Mouse (Mus musculus) midbrain, embryonic 11.5 days (tissue): ENCODE results near the gene Rilpl1. TPM values are rescaled to one million over a fixed set of nuclear protein-coding genes. Genes with fewer than 3 reads are reported as not detected.
"Not testable (repeated sequence)": the region's sequence is repeated elsewhere in the genome, so short reads cannot be mapped to it uniquely, and the experiment has no call there.

Source experiments
- ATAC-seq: fragments of 200-750 bp; cut with Nextera tagmentation; 2 replicates; pipeline ENCODE4 v1.8.0; 2017; ENCODE audit warnings: moderate TSS enrichment, moderate library complexity; ENCODE audit not compliant: low FRiP score
- DNase-seq: peaks from one replicate; pipeline ENCODE4 v3.0.0; 2015; ENCODE audit warnings: low spot score; ENCODE audit errors: missing footprints
- H3K27ac ChIP-seq: fragments of 300-500 bp; sonication (generic); 2 replicates; pipeline ENCODE4 v1.5.1; 2014; ENCODE audit warnings: low read depth, low read length
- H3K27me3 ChIP-seq: fragments of 300-500 bp; sonication (generic); 2 replicates; pipeline ENCODE4 v1.6.1; 2014; ENCODE audit warnings: mild to moderate bottlenecking, low read length, moderate library complexity, mixed read lengths; ENCODE audit not compliant: control insufficient read depth, insufficient read depth
- H3K36me3 ChIP-seq: fragments of 300-500 bp; sonication (generic); 2 replicates; pipeline ENCODE4 v1.6.1; 2014; ENCODE audit warnings: mild to moderate bottlenecking, low read length, moderate library complexity, mixed read lengths; ENCODE audit not compliant: control insufficient read depth, insufficient read depth
- H3K4me1 ChIP-seq: fragments of 300-500 bp; sonication (generic); 2 replicates; pipeline ENCODE4 v1.6.1; 2014; ENCODE audit warnings: low read length; ENCODE audit not compliant: control insufficient read depth, insufficient read depth
- H3K4me2 ChIP-seq: fragments of 300-500 bp; sonication (generic); 2 replicates; pipeline ENCODE4 v1.6.1; 2014; ENCODE audit warnings: mild to moderate bottlenecking, moderate library complexity
- H3K4me3 ChIP-seq: fragments of 300-500 bp; sonication (generic); 2 replicates; pipeline ENCODE4 v1.5.1; 2014; ENCODE audit warnings: low read depth, low read length
- H3K9ac ChIP-seq: fragments of 300-500 bp; sonication (generic); 2 replicates; pipeline ENCODE4 v1.6.1; 2014; ENCODE audit warnings: low read length
- H3K9me3 ChIP-seq: fragments of 300-500 bp; sonication (generic); 2 replicates; pipeline ENCODE4 v1.6.1; 2016; ENCODE audit warnings: low read length; ENCODE audit not compliant: control insufficient read depth
- WGBS: fragments of 180-500 bp; shearing (Covaris S2); extraction: QIAGEN DNeasy Blood & Tissue Kit; methylation state at CpG from one replicate; pipeline ENCODE4 v1.1.7; 2014; 5-methylcytosine and 5-hydroxymethylcytosine counted together
- polyA plus RNA-seq: library from polyadenylated mRNA; unstranded; fragments of >200 nt; fragmentation: Nextera tagmentation; extraction: Ambion mirVana; gene quantifications from 2 replicates; pipeline ENCODE4 v1.2.1, GENCODE M21; 2014

The Rilpl1 gene
- polyA plus RNA-seq, 1 experiment from 2014 or later: 21.7 TPM

DNA sequence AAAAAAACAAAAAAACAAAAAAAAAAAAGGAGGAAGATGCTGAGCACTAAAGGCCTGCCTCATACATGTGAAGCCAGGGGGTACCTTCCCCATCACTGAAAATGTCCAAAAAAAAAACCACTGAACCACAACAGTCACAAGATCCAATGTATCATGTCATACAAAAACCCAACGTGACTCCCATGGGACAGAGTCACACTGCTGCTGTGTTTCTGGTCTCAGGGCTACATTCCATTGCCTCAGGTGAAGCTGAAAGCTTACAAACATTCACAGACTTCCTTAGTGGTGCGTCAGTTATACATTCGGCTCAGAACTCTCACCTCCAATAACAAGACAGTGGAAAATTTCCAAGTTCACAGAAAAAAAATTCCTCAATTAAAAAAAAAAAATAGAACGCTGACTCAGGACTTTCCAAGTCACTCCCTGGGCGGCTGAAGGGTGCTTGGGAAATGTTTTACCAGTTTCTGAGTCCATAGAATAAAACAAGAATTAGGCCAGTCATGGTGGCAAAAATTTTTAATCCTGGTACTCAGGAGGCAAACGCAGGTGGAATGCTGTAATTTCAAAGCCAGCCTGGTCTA lies 60.5 kb downstream of the Rilpl1 start:
- Histone ChIP-seq H3K9me3 (no peaks in the 10 kb centered on the region), H3K4me2 (no peak overlapping the region), H3K27me3 (no peaks in the 10 kb centered on the region), H3K4me1 (no peaks in the 10 kb centered on the region), H3K36me3 (no peaks in the 10 kb centered on the region), H3K9ac (no peak overlapping the region), H3K27ac (no peak overlapping the region), H3K4me3 (no peak overlapping the region)
- ATAC-seq (no peak), DNase-seq (no peak)
- 84% methylated on average over 6 of the region's 6 CpGs for WGBS

DNA sequence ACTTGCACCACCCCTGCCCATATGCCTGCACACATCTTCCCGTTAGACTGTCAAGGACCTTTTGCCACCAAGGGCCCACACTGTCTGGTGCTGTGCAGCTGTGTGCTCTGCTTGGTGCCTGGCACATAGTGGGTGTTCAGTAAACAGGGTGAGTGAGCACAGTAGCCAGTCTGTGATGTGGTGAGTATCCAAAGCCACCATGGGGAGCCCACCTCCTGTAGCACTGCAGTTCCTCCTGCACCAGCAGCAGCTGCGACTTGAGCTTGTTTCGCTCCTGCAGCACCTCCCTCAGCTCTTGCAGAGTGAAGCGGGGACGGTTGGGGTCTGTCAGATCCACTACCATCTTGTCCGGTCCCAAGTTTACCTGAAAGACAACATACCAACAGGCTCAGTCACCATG lies 61.7 kb downstream of the Rilpl1 start:
- DNase-seq: no peak
- no peaks in the 10 kb centered on the region for H3K27me3 ChIP-seq
- H3K4me2 ChIP-seq: no peak overlapping the region
- H3K4me1 ChIP-seq: no peaks in the 10 kb centered on the region
- no peaks in the 10 kb centered on the region for H3K9me3 ChIP-seq
- no peak overlapping the region for H3K27ac ChIP-seq
- H3K9ac ChIP-seq: no peak overlapping the region
- 94% methylated on average over 6 of the region's 6 CpGs for WGBS
- no peak for ATAC-seq
- H3K4me3 ChIP-seq: no peak overlapping the region
- no peaks in the 10 kb centered on the region for H3K36me3 ChIP-seq

DNA sequence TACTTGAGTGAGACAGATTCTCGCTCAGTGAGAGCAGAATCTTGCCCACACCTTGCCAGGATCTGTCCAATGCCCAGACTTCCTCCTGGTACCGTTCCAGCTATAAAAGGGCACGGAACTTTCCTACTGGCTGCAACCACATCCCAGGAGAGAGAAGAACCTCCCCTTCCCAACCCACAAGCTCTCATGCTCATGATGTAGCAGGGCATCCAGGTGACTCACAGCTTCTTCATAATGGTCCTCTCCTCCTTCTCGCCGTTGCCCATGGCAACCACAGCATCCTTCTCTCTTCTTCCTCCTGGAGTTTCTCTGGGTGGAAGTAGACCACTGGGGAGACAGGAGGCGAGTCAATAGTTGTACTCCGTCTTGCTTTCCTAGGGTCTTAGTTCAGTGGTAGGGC lies 62.8 kb downstream of the Rilpl1 start:
- Histone ChIP-seq H3K4me2 (no peak overlapping the region), H3K9me3 (no peaks in the 10 kb centered on the region), H3K36me3 (peaks cover 4% of the 10 kb centered on the region; the same call in 1 of the 2 replicates), H3K27me3 (no peaks in the 10 kb centered on the region), H3K27ac (no peak overlapping the region), H3K9ac (no peak overlapping the region), H3K4me1 (no peaks in the 10 kb centered on the region), H3K4me3 (no peak overlapping the region)
- DNase-seq (no peak), ATAC-seq (no peak)
- 95% methylated on average over 7 of the region's 7 CpGs for WGBS

DNA sequence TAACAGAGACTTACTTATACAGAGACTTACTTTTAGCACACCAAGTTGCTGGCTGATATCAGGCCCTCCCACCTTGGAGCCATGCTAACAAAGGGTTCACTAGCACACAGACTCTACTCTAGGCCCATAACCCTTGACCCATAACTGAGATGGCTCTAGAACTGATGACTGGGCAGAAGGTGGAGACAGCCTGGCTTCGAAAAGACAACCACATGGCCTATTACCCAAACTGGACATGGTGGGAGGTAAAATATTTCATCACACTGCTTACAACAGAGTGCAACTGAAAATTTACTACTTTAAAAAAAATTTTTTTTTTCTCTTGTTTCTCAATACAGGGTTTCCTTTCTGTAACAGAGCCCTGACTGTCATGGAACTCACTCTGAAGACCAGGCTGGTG lies 63.4 kb downstream of the Rilpl1 start:
- H3K9ac ChIP-seq: no peak overlapping the region
- WGBS: 91% methylated on average over 1 of the region's 1 CpGs
- no peak for DNase-seq
- H3K36me3 ChIP-seq: peaks cover 5% of the 10 kb centered on the region
- no peak overlapping the region for H3K4me2 ChIP-seq
- no peaks in the 10 kb centered on the region for H3K9me3 ChIP-seq
- no peaks in the 10 kb centered on the region for H3K27me3 ChIP-seq
- H3K27ac ChIP-seq: no peak overlapping the region
- no peak overlapping the region for H3K4me3 ChIP-seq
- H3K4me1 ChIP-seq: no peaks in the 10 kb centered on the region
- ATAC-seq: no peak

DNA sequence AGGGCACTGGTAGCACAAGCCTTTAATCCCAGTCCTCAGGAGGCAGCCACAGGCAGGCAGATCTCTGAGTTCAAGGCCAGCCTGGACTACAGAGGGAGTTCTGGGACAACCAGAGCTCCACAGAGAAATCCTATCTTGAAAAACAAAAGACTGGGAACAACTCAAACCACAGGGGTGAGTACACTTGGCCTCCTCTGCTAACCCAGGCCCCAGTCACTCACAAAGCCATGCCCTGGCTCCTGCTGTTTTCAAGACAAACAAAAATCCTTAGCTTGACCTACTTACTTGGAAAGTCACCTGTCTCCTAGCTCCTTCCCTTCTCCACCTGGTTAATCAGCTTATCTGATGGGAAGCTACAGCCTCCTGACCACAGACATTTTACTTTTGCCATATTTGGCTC lies 66.3 kb downstream of the Rilpl1 start:
- Histone ChIP-seq H3K36me3 (peaks cover 17% of the 10 kb centered on the region), H3K4me1 (no peaks in the 10 kb centered on the region), H3K9me3 (no peaks in the 10 kb centered on the region), H3K27ac (no peak overlapping the region), H3K9ac (no peak overlapping the region), H3K4me2 (no peak overlapping the region), H3K27me3 (no peaks in the 10 kb centered on the region), H3K4me3 (no peak overlapping the region)
- DNase-seq: no peak
- no peak for ATAC-seq

DNA sequence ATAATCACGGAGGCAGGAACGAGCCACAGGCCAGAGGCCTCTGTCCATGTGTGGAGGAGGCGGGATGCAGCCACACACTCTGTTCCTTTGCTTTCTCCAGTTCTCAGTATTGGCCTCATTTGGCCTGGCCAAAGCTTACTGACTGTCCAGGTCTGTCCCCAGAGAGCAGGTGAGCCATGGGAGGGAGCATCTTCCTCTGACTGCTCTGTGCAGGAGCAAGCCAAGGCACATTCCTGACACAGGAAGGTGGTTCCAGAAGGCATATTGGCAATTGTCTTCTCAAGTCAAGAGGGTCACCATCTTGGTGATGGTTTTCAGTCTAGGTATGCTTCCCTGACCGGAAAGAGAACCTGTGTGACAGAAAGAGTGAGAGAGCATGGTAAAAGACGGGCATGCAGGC lies 67.7 kb downstream of the Rilpl1 start:
- 92% methylated on average over 5 of the region's 5 CpGs for WGBS

DNA sequence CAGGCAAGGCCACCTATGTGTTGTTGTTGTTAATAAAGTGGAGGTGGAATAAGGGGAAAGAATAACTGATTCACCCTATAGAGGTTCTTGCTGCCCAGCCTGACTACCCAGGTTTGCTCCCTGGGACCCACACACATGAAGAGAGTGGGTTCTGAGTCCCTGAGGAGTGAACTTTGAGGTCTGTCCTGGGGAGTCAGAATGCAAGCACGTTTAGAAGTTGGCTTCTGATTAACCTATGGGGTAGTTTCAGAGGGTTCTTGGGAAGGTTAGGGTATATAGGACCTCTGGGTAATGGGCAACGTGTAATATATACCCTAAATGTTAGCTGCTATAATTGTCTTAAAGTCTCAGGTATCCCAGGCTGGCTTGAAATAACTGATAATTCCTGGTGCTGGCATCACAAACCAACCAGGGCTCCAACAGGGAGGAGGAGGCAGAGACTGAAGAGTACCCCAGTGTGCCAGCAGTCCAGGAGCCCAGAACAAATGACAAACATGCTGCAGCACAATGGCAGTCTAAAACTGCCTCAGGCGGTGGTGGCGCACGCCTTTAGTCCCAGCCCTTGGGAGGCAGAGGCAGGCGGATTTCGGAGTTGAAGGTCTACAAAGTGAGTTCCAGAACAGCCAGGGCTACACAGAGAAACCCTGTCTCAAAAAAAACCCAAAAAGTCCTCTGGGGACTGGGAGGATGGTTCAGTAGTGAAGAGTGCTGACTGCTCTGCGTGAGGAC lies 68.7 kb downstream of the Rilpl1 start:
- Histone ChIP-seq H3K9me3 (no peaks in the 10 kb centered on the region), H3K4me3 (no peak overlapping the region), H3K27ac (no peak overlapping the region), H3K9ac (no peak overlapping the region), H3K4me2 (no peak overlapping the region), H3K4me1 (no peaks in the 10 kb centered on the region), H3K27me3 (no peaks in the 10 kb centered on the region), H3K36me3 (peaks cover 28% of the 10 kb centered on the region)
- DNase-seq: no peak
- WGBS: 92% methylated on average over 8 of the region's 8 CpGs
- ATAC-seq: no peak

More for the DNA sequence above, 67.7 kb downstream of the Rilpl1 start:
- no peak for DNase-seq
- Histone ChIP-seq H3K27me3 (no peaks in the 10 kb centered on the region), H3K36me3 (peaks cover 23% of the 10 kb centered on the region), H3K9me3 (no peaks in the 10 kb centered on the region), H3K4me3 (no peak overlapping the region), H3K27ac (no peak overlapping the region), H3K4me1 (no peaks in the 10 kb centered on the region), H3K9ac (no peak overlapping the region), H3K4me2 (no peak overlapping the region)
- ATAC-seq: no peak

DNA sequence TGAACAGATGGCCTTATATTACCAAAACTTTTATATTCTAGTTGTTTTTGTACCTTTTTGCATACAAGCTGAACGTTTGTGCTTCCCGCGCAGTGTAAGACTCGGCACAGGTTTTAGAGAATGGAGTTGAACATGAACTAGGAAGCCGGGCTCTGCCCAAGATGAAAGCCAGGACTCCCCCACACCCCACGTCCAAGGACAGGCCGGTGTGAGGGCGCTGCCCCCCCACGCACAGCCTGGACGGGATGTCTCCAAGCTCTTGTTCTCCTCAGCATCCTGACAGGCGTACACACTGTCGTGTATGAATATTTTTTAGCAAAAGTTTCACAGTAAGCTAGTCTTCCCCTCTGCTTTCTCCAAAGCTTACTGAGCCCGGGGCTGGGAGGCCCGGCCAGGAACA lies 70.3 kb downstream of the Rilpl1 start:
- not testable (repeated sequence) for DNase-seq, H3K27me3 ChIP-seq, ATAC-seq, H3K9me3 ChIP-seq, H3K4me3 ChIP-seq, H3K4me2 ChIP-seq, H3K9ac ChIP-seq, H3K4me1 ChIP-seq, H3K27ac ChIP-seq
- peaks cover 41% of the 10 kb centered on the region for H3K36me3 ChIP-seq
- 94% methylated on average over 14 of the region's 14 CpGs for WGBS

DNA sequence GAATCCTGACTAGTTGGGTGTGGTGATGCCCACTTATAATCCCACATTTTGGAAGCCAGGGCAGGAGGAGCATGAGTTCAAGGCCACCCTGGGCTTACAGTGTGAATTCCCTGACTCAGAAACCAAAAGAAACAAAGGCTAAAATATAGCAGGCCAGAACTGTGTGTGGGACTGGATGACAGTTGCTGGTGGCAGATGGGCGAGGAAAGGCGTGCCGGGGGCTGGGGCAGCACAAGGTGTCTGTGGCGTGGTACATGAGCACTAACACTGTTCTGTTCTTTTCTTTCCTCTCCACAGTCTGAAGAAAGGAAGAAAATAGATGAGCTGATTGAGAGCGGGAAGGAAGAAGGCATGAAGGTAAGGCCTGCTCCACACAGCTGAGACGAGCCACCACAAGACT lies 74.4 kb downstream of the Rilpl1 start:
- Histone ChIP-seq H3K4me1 (no peaks in the 10 kb centered on the region), H3K27me3 (no peaks in the 10 kb centered on the region), H3K4me2 (no peak overlapping the region), H3K36me3 (peaks cover 48% of the 10 kb centered on the region), H3K9me3 (no peaks in the 10 kb centered on the region), H3K9ac (no peak overlapping the region), H3K27ac (no peak overlapping the region), H3K4me3 (no peak overlapping the region)
- no peak for ATAC-seq
- no peak for DNase-seq
- 90% methylated on average over 6 of the region's 6 CpGs for WGBS
